Mouse (Mus musculus) kidney, adult 2 months (tissue): ENCODE results near the gene Agmat.

ENCODE experiments used
- CTCF ChIP-seq: fragments of 200-500 bp; conservative IDR thresholded peaks from 2 replicates; pipeline ENCODE4 v1.5.1; 2011; ENCODE audit warnings: low read depth, mild to moderate bottlenecking, control low read depth, low read length, moderate library complexity, mixed read lengths; ENCODE audit not compliant: insufficient read depth, insufficient read length
- POLR2A ChIP-seq: fragments of 200-500 bp; IDR thresholded peaks from one replicate; pipeline ENCODE4 v1.6.1; 2011; ENCODE audit warnings: low read depth, low read length, control low read depth

GRCm38 (mm10) chr4:141758874-141759542, 12.5 kb downstream of the Agmat start:
- no peak for TF ChIP-seq POLR2A
- TF ChIP-seq CTCF, result no peak
